Mouse (Mus musculus): ENCODE results near the gene Fam98c. TPM values are rescaled to one million over a fixed set of nuclear protein-coding genes. Genes with fewer than 3 reads are reported as not detected.
"Not testable (repeated sequence)": the region's sequence is repeated elsewhere in the genome, so short reads cannot be mapped to it uniquely, and the experiment has no call there.

The Fam98c gene
- total RNA-seq, 4 experiments from 2014 or later: 10.1 to 19.9 (median 14.7) TPM

- peak; percentile 82 for DNase-seq
Observed at GRCm38 (mm10) chr7:29155196-29155837, 717 bp downstream of the Fam98c start.

- no peak for DNase-seq
Observed at GRCm38 (mm10) chr7:29154018-29154720, 1.9 kb downstream of the Fam98c start.

GRCm38 (mm10) chr7:29151486-29151885 is 4.5 kb downstream of the Fam98c start:
- no peak for DNase-seq

- no peak for DNase-seq
Observed at GRCm38 (mm10) chr7:29148771-29149170, 7.3 kb downstream of the Fam98c start.

- no peak for DNase-seq
Observed at GRCm38 (mm10) chr7:29146625-29147367, 9.2 kb downstream of the Fam98c start.

GRCm38 (mm10) chr7:29144006-29144405 is 12.0 kb downstream of the Fam98c start:
- DNase-seq: no peak

- no peak for DNase-seq
Observed at GRCm38 (mm10) chr7:29141416-29141815, 14.6 kb downstream of the Fam98c start.

- not testable (repeated sequence) for DNase-seq
Observed at GRCm38 (mm10) chr7:29139237-29139636, 16.8 kb downstream of the Fam98c start.

- no peak for DNase-seq
Observed at GRCm38 (mm10) chr7:29137429-29137828, 18.6 kb downstream of the Fam98c start.

- DNase-seq: no peak
Observed at GRCm38 (mm10) chr7:29134693-29135386, 21.2 kb downstream of the Fam98c start, which contains the start of gene Rasgrp4. Gene Rasgrp4, plus strand, starts transcription at chr7:29134851.

GRCm38 (mm10) chr7:29134230-29134629 is 21.8 kb downstream of the Fam98c start:
- no peak for DNase-seq

- DNase-seq: no peak
Observed at GRCm38 (mm10) chr7:29128725-29129124, 27.3 kb downstream of the Fam98c start.

GRCm38 (mm10) chr7:29126173-29126915 is 29.7 kb downstream of the Fam98c start:
- peak; percentile 39 for DNase-seq

- DNase-seq: peak; percentile 45
Observed at GRCm38 (mm10) chr7:29124970-29125369, 31.1 kb downstream of the Fam98c start, which contains the start of gene Ryr1. Gene Ryr1, minus strand, starts transcription at chr7:29125179.

- no peak for DNase-seq
Observed at GRCm38 (mm10) chr7:29123531-29124358, 32.3 kb downstream of the Fam98c start.

GRCm38 (mm10) chr7:29122821-29123220 is 33.2 kb downstream of the Fam98c start:
- DNase-seq: no peak

- no peak for DNase-seq
Observed at GRCm38 (mm10) chr7:29119526-29119925, 36.5 kb downstream of the Fam98c start.

- no peak for DNase-seq
Observed at GRCm38 (mm10) chr7:29118142-29118851, 37.7 kb downstream of the Fam98c start.

GRCm38 (mm10) chr7:29108992-29109955 is 46.8 kb downstream of the Fam98c start:
- peak; percentile 43 for DNase-seq
